In genomic region chr9:48860526-48860845, GRCm38 (mm10) we compare ENCODE assay signal across 8 mouse cellular contexts. TPM values are rescaled to one million over a fixed set of nuclear protein-coding genes. Genes with fewer than 3 reads are reported as not detected.
DNase-seq lines count a peak whose midpoint lies in the region; ATAC-seq and TF ChIP-seq lines count a peak whose summit lies in the region.

No protein-coding gene starts in this region.

- no peak for TF ChIP-seq POLR2A in olfactory bulb, adult 2 months (IDR thresholded peaks at IDR 0.05; ENCODE audit: insufficient read depth, low read depth, low read length)

- peak; percentile 71 for ATAC-seq in kidney, postnatal 0 days (replicated peaks; ENCODE audit: low FRiP score, low read depth)
- peak; percentile 41; the same call in 1 of the 2 replicates for ATAC-seq in liver, embryonic 11.5 days (replicated peaks; ENCODE audit: low FRiP score)

- H3ac ChIP-seq in C2C12 (ENCODE audit: control insufficient read depth, insufficient read length, low read depth): no peak overlapping the region

- no peaks in the 10 kb centered on the region for H3K27me3 ChIP-seq in C2C12 (ENCODE audit: control insufficient read depth, insufficient read depth, insufficient read length)
- H3K27me3 ChIP-seq in embryonic facial prominence, embryonic 10.5 days (replicated peaks; ENCODE audit: low read depth, poor library complexity, severe bottlenecking): 0 out of 2 replicates have a peak, but pooled peaks cover 15% of the 10 kb centered on the region
- no peaks in the 10 kb centered on the region for H3K27me3 ChIP-seq in kidney, postnatal 0 days (ENCODE audit: insufficient read depth, low read length)
- H3K27me3 ChIP-seq in liver, embryonic 11.5 days (replicated peaks; ENCODE audit: control insufficient read depth, insufficient read depth, low read length): peaks cover 4% of the 10 kb centered on the region

- no peak overlapping the region for H3K9ac ChIP-seq in kidney, postnatal 0 days (ENCODE audit: low read depth, low read length)
- H3K9ac ChIP-seq in liver, embryonic 11.5 days (ENCODE audit: low read depth, low read length): no peak overlapping the region

- no peak overlapping the region for H3K4me3 ChIP-seq in C2C12 (ENCODE audit: insufficient read depth, poor library complexity, severe bottlenecking)
- H3K4me3 ChIP-seq in embryonic facial prominence, embryonic 10.5 days: no peak overlapping the region
- H3K4me3 ChIP-seq in kidney, postnatal 0 days (replicated peaks; ENCODE audit: low read depth, low read length): no peak overlapping the region
- no peak overlapping the region for H3K4me3 ChIP-seq in liver, embryonic 11.5 days (ENCODE audit: low read depth, low read length)
- H3K4me3 ChIP-seq in olfactory bulb, adult 2 months (ENCODE audit: insufficient read depth, low read depth, low read length): no peak overlapping the region

- 3% methylated on average over 6 of the region's 6 CpGs for WGBS in embryonic facial prominence, embryonic 10.5 days
- WGBS in kidney, postnatal 0 days: 2% methylated on average over 6 of the region's 6 CpGs
- 5% methylated on average over 6 of the region's 6 CpGs for WGBS in liver, embryonic 11.5 days
- 7% methylated on average over 6 of the region's 6 CpGs for WGBS in olfactory bulb, adult 2 months

- no peaks in the 10 kb centered on the region for H3K36me3 ChIP-seq in C2C12 (ENCODE audit: control insufficient read depth, insufficient read depth)
- no peaks in the 10 kb centered on the region for H3K36me3 ChIP-seq in embryonic facial prominence, embryonic 10.5 days (replicated peaks)
- no peaks in the 10 kb centered on the region for H3K36me3 ChIP-seq in kidney, postnatal 0 days (ENCODE audit: insufficient read depth, low read length)
- H3K36me3 ChIP-seq in liver, embryonic 11.5 days (ENCODE audit: control insufficient read depth, insufficient read depth, low read length): no peaks in the 10 kb centered on the region

- no peaks in the 10 kb centered on the region for H3K79me2 ChIP-seq in C2C12 (ENCODE audit: control insufficient read depth, insufficient read depth)

- H3K4me2 ChIP-seq in kidney, postnatal 0 days (ENCODE audit: low read length): no peak overlapping the region
- H3K4me2 ChIP-seq in liver, embryonic 11.5 days: no peak overlapping the region

- no peak overlapping the region; the same call in 1 of the 2 replicates for H3K27ac ChIP-seq in embryonic facial prominence, embryonic 10.5 days (replicated peaks)
- H3K27ac ChIP-seq in kidney, postnatal 0 days: no peak overlapping the region
- no peak overlapping the region for H3K27ac ChIP-seq in liver, embryonic 11.5 days (ENCODE audit: low read depth, low read length)
- no peak overlapping the region for H3K27ac ChIP-seq in olfactory bulb, adult 2 months (ENCODE audit: insufficient read depth, low read depth, low read length)

- DNase-seq in adrenal gland, postnatal 14 days: peak; percentile 84
- peak; percentile 83 for DNase-seq in embryonic facial prominence, embryonic 10.5 days (ENCODE audit: low spot score)
- DNase-seq in heart, adult 8-10 months (ENCODE audit: low spot score): peak; percentile 72
- DNase-seq in kidney, postnatal 0 days (ENCODE audit: low spot score): peak; percentile 88
- peak; percentile 62 for DNase-seq in liver, embryonic 11.5 days (ENCODE audit: low spot score)
- DNase-seq in thymus, postnatal 10 days (ENCODE audit: low spot score in 2 of 2): peak; percentile 18 to 66

- TF ChIP-seq CTCF in C2C12 (IDR thresholded peaks at IDR 0.05; ENCODE audit: control insufficient read depth, insufficient read depth, insufficient read length): peak; percentile 54
- peak; percentile 94 for TF ChIP-seq CTCF in kidney, postnatal 0 days (IDR thresholded peaks at IDR 0.05; ENCODE audit: low read depth)
- peak; percentile 82 for TF ChIP-seq CTCF in olfactory bulb, adult 2 months (IDR thresholded peaks at IDR 0.05; ENCODE audit: insufficient read depth, low read depth, low read length)

- no peaks in the 10 kb centered on the region for H3K9me3 ChIP-seq in embryonic facial prominence, embryonic 10.5 days
- H3K9me3 ChIP-seq in kidney, postnatal 0 days (replicated peaks; ENCODE audit: low read length): no peaks in the 10 kb centered on the region
- no peaks in the 10 kb centered on the region for H3K9me3 ChIP-seq in liver, embryonic 11.5 days (ENCODE audit: control insufficient read depth, low read length)

- peaks cover 28% of the 10 kb centered on the region for H3K4me1 ChIP-seq in embryonic facial prominence, embryonic 10.5 days
- H3K4me1 ChIP-seq in kidney, postnatal 0 days (replicated peaks; ENCODE audit: insufficient read depth, low read length): no peaks in the 10 kb centered on the region
- no peaks in the 10 kb centered on the region for H3K4me1 ChIP-seq in liver, embryonic 11.5 days (replicated peaks; ENCODE audit: control insufficient read depth, insufficient read depth, low read length)
- no peaks in the 10 kb centered on the region for H3K4me1 ChIP-seq in olfactory bulb, adult 2 months (ENCODE audit: control insufficient read depth, insufficient read depth, low read length)

- H3K79me3 ChIP-seq in C2C12 (ENCODE audit: low read depth): no peaks in the 10 kb centered on the region

TF ChIP-seq in C2C12, 6 proteins besides CTCF, POLR2A, EP300 and RAD21:
- TF ChIP-seq CEBPB (IDR thresholded peaks at IDR 0.05; ENCODE audit: low read depth) (no peak), MYOD1 (IDR thresholded peaks at IDR 0.05; ENCODE audit: control insufficient read depth, insufficient read length, low read depth) (peak; percentile 22)

RNA-seq across cellular contexts. Expression of gene Zbtb16, which starts 24.5 kb away (rescaled TPM):
- not detected for polyA plus RNA-seq in C2C12 (2012; fragmentation: generic; extraction: Trizol)
- 88.9 and 109 TPM in 2 replicates for total RNA-seq in adrenal gland, postnatal 14 days (2021)
- polyA plus RNA-seq in embryonic facial prominence, embryonic 10.5 days (2016; fragmentation: Nextera tagmentation; extraction: Ambion mirVana): 15.8 and 21.0 TPM in 2 replicates
- total RNA-seq in heart, adult 8-10 months (2022): 100 to 1,000 TPM; 105 to 204 (median 152) TPM
- 0.28 and 0.47 TPM in 2 replicates for polyA plus RNA-seq in kidney, postnatal 0 days (2015; fragmentation: Nextera tagmentation; extraction: Ambion mirVana)
- 2.3 and 2.8 TPM in 2 replicates for polyA plus RNA-seq in liver, embryonic 11.5 days (2014; fragmentation: Nextera tagmentation; extraction: Ambion mirVana)
- not detected in 2 replicates for polyA plus RNA-seq in olfactory bulb, adult 2 months (2012; ENCODE audit: insufficient read depth, insufficient read length, low replicate concordance, missing spikeins)

RNA-seq across cellular contexts. Expression of gene Htr3a, which starts 50.4 kb away (rescaled TPM):
- polyA plus RNA-seq in C2C12 (2012; fragmentation: generic; extraction: Trizol): not detected
- 3.1 and 8.4 TPM in 2 replicates for total RNA-seq in adrenal gland, postnatal 14 days (2021)
- polyA plus RNA-seq in embryonic facial prominence, embryonic 10.5 days (2016; fragmentation: Nextera tagmentation; extraction: Ambion mirVana): 1.0 and 4.7 TPM in 2 replicates
- under 1 TPM in 2 of 4 experiments, not detected in 2; 0.24 to 0.28 TPM for total RNA-seq in heart, adult 8-10 months (2022)
- polyA plus RNA-seq in kidney, postnatal 0 days (2015; fragmentation: Nextera tagmentation; extraction: Ambion mirVana): 0.28 and 0.46 TPM in 2 replicates
- polyA plus RNA-seq in liver, embryonic 11.5 days (2014; fragmentation: Nextera tagmentation; extraction: Ambion mirVana): not detected in 2 replicates
- polyA plus RNA-seq in olfactory bulb, adult 2 months (2012; ENCODE audit: insufficient read depth, insufficient read length, low replicate concordance, missing spikeins): not detected in 2 replicates
